Mouse (Mus musculus): ENCODE data around the gene Wdr90. TPM values are rescaled to one million over a fixed set of nuclear protein-coding genes. Genes with fewer than 3 reads are reported as not detected.
A peak's percentile ranks its signal among the peaks of the same experiment; 100 is the strongest.
"Not testable (repeated sequence)": the region's sequence is repeated elsewhere in the genome, so short reads cannot be mapped to it uniquely, and the experiment has no call there.

Gene Wdr90
- polyA plus RNA-seq, 2 experiments = 7.5 to 18.1 TPM

DNA sequence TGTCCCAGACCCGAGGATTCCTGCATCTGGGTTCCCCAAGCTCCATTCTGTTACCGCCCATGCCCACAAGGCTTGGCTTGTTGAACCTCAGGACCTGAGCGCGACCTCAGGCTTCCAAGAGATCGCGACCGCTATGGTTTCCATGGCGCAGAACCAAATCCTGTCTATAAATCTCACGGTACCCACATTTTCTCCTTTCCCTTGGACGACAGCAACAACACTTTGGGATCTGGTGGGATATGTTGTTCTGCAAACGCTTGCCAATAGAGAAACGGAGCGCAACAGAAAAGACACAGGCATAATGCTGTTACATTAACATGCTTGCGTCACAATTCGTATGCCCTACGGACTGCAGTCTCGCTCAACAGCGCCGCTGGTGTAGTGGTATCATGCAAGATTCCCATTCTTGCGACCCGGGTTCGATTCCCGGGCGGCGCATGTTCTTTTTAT lies 13.4 kb upstream of the Wdr90 start, which contains the start of gene Mettl26:
TSS of gene Mettl26 (plus strand) at position 354 of the 450 bp plus-strand sequence.
- peaks cover 4 to 13% of the 10 kb centered on the region in 2 experiments for H3K4me1 ChIP-seq (replicated peaks; ENCODE audit: control insufficient read depth in 2 of 2, insufficient read depth in 2 of 2, low read length in 1 of 2)
- ATAC-seq (ENCODE audit: insufficient read depth) (peak; percentile 79), DNase-seq (ENCODE audit: low read depth in 3 of 3, low spot score in 3 of 3) (peak; percentile 77)
- H3K4me2 ChIP-seq (ENCODE audit: low read depth) = peak within 1 kb of the TSS; percentile 94
- no peak for TF ChIP-seq EP300 (IDR thresholded peaks at IDR 0.05; ENCODE audit: low read depth)
- TF ChIP-seq CTCF (IDR thresholded peaks at IDR 0.05; ENCODE audit: low read depth) = 0 out of 2 replicates have a peak, but pooled peaks have one; percentile 39
- H3K9ac ChIP-seq (replicated peaks) = peak within 1 kb of the TSS; percentile 75
- H3K4me3 ChIP-seq (ENCODE audit: insufficient read depth in 1 of 2, low read depth in 2 of 2, low read length in 2 of 2) = peak within 1 kb of the TSS; percentile 91 to 93
- H3K27ac ChIP-seq = peak within 1 kb of the TSS; percentile 86
- H3K9me3 ChIP-seq (ENCODE audit: control insufficient read depth, low read length) = no peaks in the 10 kb centered on the region
- peaks cover 3% of the 10 kb centered on the region; the same call in 1 of the 2 replicates for H3K36me3 ChIP-seq (replicated peaks; ENCODE audit: control insufficient read depth, insufficient read depth, low read depth)
- WGBS (ENCODE audit: insufficient replicate concordance) = under 1% methylated on average over 25 of the region's 25 CpGs
- no peaks in the 10 kb centered on the region for H3K27me3 ChIP-seq (ENCODE audit: control insufficient read depth, insufficient read depth, low read length)

- Histone ChIP-seq H3K9ac (replicated peaks) (peak overlapping the region; percentile 56), H3K4me2 (ENCODE audit: low read depth) (peak overlapping the region; percentile 94), H3K36me3 (replicated peaks; ENCODE audit: control insufficient read depth, insufficient read depth, low read depth) (peaks cover 3% of the 10 kb centered on the region; the same call in 1 of the 2 replicates), H3K27me3 (ENCODE audit: control insufficient read depth, insufficient read depth, low read length) (no peaks in the 10 kb centered on the region), H3K4me3 (ENCODE audit: insufficient read depth in 1 of 2, low read depth in 2 of 2, low read length in 2 of 2) (peak overlapping the region; percentile 91 to 93), H3K9me3 (ENCODE audit: control insufficient read depth, low read length) (no peaks in the 10 kb centered on the region), H3K27ac (peak overlapping the region; percentile 56), H3K4me1 (replicated peaks; ENCODE audit: control insufficient read depth in 2 of 2, insufficient read depth in 2 of 2, low read length in 1 of 2) (peaks cover 4 to 13% of the 10 kb centered on the region in 2 experiments)
- 9% methylated on average over 14 of the region's 14 CpGs for WGBS (ENCODE audit: insufficient replicate concordance)
- no peak for DNase-seq (ENCODE audit: low read depth in 3 of 3, low spot score in 3 of 3)
- no peak for TF ChIP-seq EP300 (IDR thresholded peaks at IDR 0.05; ENCODE audit: low read depth)
- no peak for TF ChIP-seq CTCF (IDR thresholded peaks at IDR 0.05; ENCODE audit: low read depth)
- no peak for ATAC-seq (ENCODE audit: insufficient read depth)
Measured at GRCm38 (mm10) chr17:25874148-25874720, 12.9 kb upstream of the Wdr90 start.

DNA sequence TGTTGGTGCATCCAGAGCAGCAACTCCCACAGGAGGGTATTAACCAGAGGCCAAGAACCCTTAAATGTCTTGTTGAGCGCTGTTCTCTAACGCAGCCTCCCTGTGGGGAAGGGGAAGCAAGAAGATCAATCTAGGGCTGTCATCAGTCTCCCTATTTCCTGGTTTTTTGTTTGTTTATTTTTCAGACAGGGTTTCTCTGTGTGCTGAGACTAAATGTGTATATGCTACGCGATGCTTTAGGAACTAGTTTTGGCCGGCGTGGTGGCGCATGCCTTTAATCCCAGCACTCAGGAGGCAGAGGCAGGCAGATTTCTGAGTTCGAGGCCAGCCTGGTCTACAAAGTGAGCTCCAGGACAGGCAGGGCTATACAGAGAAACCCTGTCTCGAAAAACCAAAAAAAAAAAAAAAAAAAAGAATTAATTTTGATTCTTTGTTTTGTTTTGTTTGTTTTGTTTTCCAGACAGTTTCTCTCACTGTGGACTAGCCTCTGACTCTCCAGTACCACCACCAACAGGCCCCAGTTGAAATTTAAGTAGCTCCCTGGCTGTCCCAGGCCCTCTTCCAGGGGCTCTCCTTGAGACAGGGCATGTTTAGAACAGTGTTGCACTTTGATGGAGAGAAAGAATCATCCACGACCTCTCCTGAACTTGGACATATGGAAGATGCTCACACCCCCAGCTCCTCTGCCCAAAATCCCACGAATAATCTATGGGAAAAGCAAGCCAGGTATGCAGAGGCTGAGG lies 12.3 kb upstream of the Wdr90 start:
- peaks cover 4 to 16% of the 10 kb centered on the region in 2 experiments for H3K4me1 ChIP-seq (replicated peaks; ENCODE audit: control insufficient read depth in 2 of 2, insufficient read depth in 2 of 2, low read length in 1 of 2)
- H3K27ac ChIP-seq = no peak overlapping the region
- DNase-seq (ENCODE audit: low read depth in 3 of 3, low spot score in 3 of 3) (no peak), ATAC-seq (ENCODE audit: insufficient read depth) (no peak)
- H3K9ac ChIP-seq (replicated peaks) = no peak overlapping the region; the same call in 1 of the 2 replicates
- peaks cover 3% of the 10 kb centered on the region; the same call in 1 of the 2 replicates for H3K36me3 ChIP-seq (replicated peaks; ENCODE audit: control insufficient read depth, insufficient read depth, low read depth)
- H3K4me2 ChIP-seq (ENCODE audit: low read depth) = peak overlapping the region; percentile 94
- peak overlapping the region; percentile 91 to 93; a peak in 3 of 4 replicates for H3K4me3 ChIP-seq (ENCODE audit: insufficient read depth in 1 of 2, low read depth in 2 of 2, low read length in 2 of 2)
- TF ChIP-seq EP300 (IDR thresholded peaks at IDR 0.05; ENCODE audit: low read depth) (no peak), CTCF (IDR thresholded peaks at IDR 0.05; ENCODE audit: low read depth) (no peak)
- H3K9me3 ChIP-seq (ENCODE audit: control insufficient read depth, low read length) = no peaks in the 10 kb centered on the region
- no peaks in the 10 kb centered on the region for H3K27me3 ChIP-seq (ENCODE audit: control insufficient read depth, insufficient read depth, low read length)
- WGBS (ENCODE audit: insufficient replicate concordance) = 66% methylated on average over 11 of the region's 11 CpGs

- Histone ChIP-seq H3K9me3 (ENCODE audit: control insufficient read depth, low read length) (no peaks in the 10 kb centered on the region), H3K4me3 (ENCODE audit: insufficient read depth in 1 of 2, low read depth in 2 of 2, low read length in 2 of 2) (no peak overlapping the region), H3K36me3 (replicated peaks; ENCODE audit: control insufficient read depth, insufficient read depth, low read depth) (peaks cover under 1% of the 10 kb centered on the region; the same call in 1 of the 2 replicates), H3K4me1 (replicated peaks; ENCODE audit: control insufficient read depth in 2 of 2, insufficient read depth in 2 of 2, low read length in 1 of 2) (peaks cover 4 to 20% of the 10 kb centered on the region in 2 experiments), H3K4me2 (ENCODE audit: low read depth) (no peak overlapping the region), H3K9ac (replicated peaks) (no peak overlapping the region), H3K27me3 (ENCODE audit: control insufficient read depth, insufficient read depth, low read length) (no peaks in the 10 kb centered on the region), H3K27ac (no peak overlapping the region)
- ATAC-seq (ENCODE audit: insufficient read depth) (no peak), DNase-seq (ENCODE audit: low read depth in 3 of 3, low spot score in 3 of 3) (no peak)
- no peak for TF ChIP-seq EP300 (IDR thresholded peaks at IDR 0.05; ENCODE audit: low read depth)
- TF ChIP-seq CTCF (IDR thresholded peaks at IDR 0.05; ENCODE audit: low read depth) = no peak
- WGBS (ENCODE audit: insufficient replicate concordance) = 68% methylated on average over 3 of the region's 3 CpGs
Measured at GRCm38 (mm10) chr17:25872676-25873075, 11.4 kb upstream of the Wdr90 start.

DNA sequence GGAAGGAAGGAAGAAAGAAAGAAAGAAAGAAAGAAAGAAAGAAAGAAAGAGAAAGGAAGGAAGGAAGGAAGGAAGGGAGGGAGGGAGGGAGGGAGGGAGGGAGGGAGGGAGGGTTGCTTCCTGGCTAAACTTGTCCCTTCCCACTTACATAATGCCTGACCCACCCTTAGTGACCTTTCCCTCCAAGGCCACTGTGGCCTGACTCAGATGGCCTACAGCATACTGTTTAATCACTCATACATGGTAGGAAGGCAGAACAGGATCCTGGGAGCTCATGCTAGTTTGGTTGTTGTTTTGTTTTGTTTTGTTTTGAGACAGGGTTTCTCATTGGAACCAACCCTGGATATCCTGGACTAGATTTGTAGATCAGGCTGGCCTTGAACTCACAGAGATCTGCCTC lies 10.3 kb upstream of the Wdr90 start:
- H3K9me3 ChIP-seq (ENCODE audit: control insufficient read depth, low read length); H3K4me3 ChIP-seq (ENCODE audit: insufficient read depth in 1 of 2, low read depth in 2 of 2, low read length in 2 of 2); ATAC-seq (ENCODE audit: insufficient read depth); H3K4me2 ChIP-seq (ENCODE audit: low read depth); DNase-seq (ENCODE audit: low read depth in 3 of 3, low spot score in 3 of 3); H3K27ac ChIP-seq; H3K9ac ChIP-seq (replicated peaks); H3K27me3 ChIP-seq (ENCODE audit: control insufficient read depth, insufficient read depth, low read length); H3K36me3 ChIP-seq (replicated peaks; ENCODE audit: control insufficient read depth, insufficient read depth, low read depth): not testable (repeated sequence)
- H3K4me1 ChIP-seq (replicated peaks; ENCODE audit: control insufficient read depth in 2 of 2, insufficient read depth in 2 of 2, low read length in 1 of 2) = peaks cover 4 to 24% of the 10 kb centered on the region in 2 experiments

All from liver, embryonic 14.5 days (tissue).